Mouse (Mus musculus) brain, embryonic 18.5 days (tissue): ENCODE measurements around the gene Rps6ka4.

ENCODE experiments used
- DNase-seq: peaks from one replicate; pipeline ENCODE4 v3.0.0-alpha.2; 2012; ENCODE audit warnings: low read depth, low spot score

Gene Rps6ka4

GRCm38 (mm10) chr19:6840475-6841291, at the start of gene Rps6ka4:
Gene Rps6ka4, minus strand, starts transcription at chr19:6840636.
- DNase-seq = no peak

DNA sequence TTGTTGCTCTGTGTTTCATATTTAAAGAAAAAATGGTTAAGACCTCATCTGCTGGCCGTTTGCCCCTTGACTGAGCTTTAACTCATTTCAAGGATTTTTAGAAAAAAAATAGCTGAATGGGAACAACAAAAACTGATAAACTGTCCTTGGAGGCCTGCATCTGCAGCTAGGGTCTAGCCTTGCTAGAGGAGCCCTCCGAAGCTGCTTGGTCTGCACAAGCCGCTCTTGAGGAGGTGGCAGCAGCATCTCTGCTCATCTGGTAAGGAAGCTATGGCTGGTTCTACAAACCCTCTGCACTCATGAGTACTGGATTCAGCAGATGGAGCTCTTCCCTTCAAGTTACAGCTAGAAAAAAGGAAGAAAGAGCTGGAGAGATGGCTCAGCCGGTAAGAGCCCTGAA, 37.5 kb upstream of the Rps6ka4 start:
- DNase-seq = no peak

GRCm38 (mm10) chr19:6876799-6877198, 36.4 kb upstream of the Rps6ka4 start:
- no peak for DNase-seq

GRCm38 (mm10) chr19:6875834-6876233, 35.4 kb upstream of the Rps6ka4 start:
- no peak for DNase-seq

- DNase-seq = no peak
Measured at GRCm38 (mm10) chr19:6874257-6874656, 33.8 kb upstream of the Rps6ka4 start.

- no peak for DNase-seq
Measured at GRCm38 (mm10) chr19:6872701-6873100, 32.3 kb upstream of the Rps6ka4 start.

DNA sequence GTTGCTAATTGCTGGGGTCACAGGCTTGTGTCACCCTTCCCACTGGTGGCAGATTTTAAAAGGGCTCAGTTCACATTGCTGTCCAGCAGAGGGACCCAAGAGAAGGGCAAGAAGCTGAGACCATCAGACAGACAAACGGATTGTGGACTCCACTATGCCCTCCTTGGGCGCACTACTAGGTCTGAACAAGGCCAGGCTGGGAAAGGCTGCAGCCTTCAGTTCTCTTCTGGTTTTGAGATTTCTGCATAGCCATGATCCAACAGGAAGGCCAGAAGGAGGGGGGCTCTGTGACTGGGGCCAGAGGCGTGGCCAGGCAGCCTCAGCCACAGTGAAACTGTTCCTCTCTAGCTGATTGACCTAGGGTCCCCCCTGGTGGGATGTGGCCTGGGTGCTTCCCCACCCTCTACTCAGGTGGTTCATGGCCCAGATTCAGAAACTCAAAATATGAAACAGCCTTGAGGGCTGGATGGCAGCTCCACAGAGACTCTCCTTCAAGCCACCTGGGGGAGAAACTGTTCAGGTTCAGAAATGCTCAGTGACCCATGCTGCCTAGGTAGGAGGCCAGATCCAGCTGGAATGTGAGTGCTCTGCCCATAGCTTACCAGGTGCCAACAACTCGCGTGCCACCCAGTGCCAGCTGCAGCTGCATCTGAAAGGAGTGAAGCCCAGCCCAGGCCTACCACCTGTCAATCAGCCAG, 31.3 kb upstream of the Rps6ka4 start:
- no peak for DNase-seq

DNA sequence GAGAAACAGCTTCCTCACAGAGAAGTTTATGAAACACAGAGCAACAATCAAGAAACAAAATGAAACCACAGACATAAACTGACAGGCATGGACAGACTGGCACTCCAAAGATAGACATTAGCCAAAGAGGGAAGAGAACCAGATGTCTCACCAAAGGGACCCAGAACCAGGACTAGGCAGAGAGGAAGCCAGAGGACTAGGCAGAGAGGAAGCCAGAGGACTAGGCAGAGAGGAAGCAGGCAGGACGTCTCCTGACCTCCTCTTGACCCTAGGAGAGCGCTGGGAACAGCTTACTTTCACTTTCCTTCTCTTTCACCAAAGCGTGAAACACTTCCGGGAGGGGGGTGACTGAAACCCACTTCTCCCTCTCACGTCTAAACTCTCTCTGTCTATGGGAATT, 28.9 kb upstream of the Rps6ka4 start:
- no peak for DNase-seq

- DNase-seq = no peak
Measured at GRCm38 (mm10) chr19:6861451-6861850, 21.0 kb upstream of the Rps6ka4 start.

DNA sequence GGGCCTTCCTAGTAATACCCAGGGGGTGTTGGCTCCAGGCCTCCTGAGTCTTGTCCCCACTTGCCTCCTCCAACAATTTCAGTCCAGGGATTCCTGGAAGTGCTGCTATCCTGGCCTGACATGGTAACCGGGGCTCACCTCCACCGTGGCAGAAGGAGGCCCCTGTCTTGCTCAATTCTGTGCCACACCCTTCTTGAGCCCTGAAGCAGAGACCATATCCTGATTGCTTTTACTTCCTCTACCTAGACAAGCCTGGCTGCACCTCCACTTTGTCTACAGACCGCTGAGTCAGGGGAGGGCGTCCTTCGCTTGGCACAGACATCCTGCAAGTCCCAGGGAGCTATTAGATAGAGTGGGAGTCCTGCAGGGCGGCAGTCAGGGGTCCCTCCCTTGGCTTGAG, 20.3 kb upstream of the Rps6ka4 start:
- no peak for DNase-seq

DNA sequence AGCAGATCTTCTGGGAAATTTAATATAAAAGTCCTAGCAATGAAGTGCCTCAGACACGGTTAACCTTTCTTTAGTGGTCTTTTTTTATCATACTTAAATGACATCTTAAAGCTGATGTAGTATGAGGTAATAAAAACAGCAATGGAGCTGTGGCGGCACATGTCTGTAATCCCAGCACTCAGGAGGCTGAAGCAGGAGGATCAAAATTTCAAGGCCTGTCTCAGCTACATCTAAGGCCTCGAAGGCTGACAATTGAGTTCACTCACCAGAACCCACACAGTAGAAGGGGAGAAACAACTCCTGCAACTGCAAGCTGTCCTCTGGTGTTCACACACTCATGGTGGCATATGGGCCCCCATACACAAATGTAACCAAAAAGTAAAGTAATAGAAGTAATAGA, 19.5 kb upstream of the Rps6ka4 start:
- no peak for DNase-seq

DNA sequence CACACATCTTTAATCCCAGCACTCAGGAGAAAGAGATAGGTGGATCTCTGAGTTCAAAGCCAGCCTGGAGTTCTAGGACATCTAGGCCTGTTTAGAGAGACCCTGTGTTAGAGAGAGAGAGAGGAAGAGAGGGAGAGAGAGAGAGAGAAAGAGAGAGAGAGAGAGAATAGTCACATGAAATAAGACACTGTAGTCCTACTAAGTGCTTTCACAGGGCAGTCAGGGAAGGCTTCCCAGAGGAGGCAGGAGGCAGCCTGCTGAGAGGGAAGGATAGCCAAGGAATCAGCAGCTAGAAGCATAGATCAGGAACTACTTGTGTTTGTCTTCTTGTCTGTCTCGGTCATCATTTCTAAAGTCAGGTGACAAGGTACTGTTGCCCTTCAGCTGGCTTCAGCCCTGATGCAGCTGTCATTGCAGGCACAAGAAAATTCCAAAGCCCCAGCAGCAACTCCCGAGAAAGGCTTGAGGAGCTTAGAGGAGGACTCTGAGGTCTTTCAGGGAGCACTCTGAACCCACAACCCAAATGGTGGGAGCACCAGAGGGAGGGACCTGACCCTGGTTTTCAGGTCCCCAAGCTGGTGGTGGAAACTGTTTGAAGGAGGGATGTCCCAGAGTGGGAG, 18.7 kb upstream of the Rps6ka4 start:
- DNase-seq = no peak

- no peak for DNase-seq
Measured at GRCm38 (mm10) chr19:6858031-6858430, 17.6 kb upstream of the Rps6ka4 start, which contains the start of gene Ccdc88b. Gene Ccdc88b, minus strand, starts transcription at chr19:6858211.

DNA sequence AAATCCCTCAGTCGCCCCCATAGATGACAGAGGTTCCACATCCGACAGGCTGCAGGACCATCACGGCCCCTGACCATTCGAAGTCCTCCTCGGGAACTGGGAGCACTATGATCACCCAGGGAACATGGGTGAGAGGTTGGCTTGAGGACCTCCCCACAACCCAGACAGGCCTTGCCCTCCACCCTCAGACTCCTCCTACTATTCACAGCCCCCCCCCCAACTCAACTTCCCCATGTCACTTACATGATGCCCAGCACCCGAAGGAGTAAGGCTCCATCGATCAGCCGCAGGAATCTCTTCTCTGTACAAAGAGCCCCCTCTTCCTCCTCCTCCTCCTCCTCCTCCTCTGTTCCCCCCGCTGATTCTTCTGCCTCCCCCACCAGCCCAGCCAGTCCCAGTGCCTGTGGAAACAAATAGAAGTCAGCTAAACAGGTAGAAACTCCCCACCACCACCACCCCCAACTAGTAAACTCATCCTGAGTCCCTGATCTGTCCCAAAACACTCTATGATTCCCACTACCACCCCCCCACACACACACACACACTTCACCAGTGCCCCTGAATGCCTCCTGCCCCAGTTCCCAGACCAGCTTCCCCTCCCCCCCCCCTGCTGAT, 17.1 kb upstream of the Rps6ka4 start:
- no peak for DNase-seq

DNA sequence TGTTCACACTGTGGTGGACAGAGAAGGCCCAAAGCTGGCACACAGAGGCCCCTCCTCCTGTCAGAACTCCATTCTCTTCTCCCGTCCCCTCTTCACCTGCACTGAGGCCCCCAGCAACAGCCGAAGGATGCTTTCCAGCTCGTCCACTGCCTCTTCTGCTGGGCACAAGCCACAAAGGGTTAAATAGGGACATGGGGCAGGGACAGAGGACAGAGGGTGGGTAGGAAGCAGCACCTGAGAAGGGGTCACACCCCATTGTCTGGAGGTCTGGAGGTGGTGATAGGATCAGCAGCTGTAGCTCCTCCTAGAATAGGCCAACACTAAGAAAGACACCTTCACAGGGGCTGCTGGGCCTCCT, 16.5 kb upstream of the Rps6ka4 start:
- DNase-seq = no peak

DNA sequence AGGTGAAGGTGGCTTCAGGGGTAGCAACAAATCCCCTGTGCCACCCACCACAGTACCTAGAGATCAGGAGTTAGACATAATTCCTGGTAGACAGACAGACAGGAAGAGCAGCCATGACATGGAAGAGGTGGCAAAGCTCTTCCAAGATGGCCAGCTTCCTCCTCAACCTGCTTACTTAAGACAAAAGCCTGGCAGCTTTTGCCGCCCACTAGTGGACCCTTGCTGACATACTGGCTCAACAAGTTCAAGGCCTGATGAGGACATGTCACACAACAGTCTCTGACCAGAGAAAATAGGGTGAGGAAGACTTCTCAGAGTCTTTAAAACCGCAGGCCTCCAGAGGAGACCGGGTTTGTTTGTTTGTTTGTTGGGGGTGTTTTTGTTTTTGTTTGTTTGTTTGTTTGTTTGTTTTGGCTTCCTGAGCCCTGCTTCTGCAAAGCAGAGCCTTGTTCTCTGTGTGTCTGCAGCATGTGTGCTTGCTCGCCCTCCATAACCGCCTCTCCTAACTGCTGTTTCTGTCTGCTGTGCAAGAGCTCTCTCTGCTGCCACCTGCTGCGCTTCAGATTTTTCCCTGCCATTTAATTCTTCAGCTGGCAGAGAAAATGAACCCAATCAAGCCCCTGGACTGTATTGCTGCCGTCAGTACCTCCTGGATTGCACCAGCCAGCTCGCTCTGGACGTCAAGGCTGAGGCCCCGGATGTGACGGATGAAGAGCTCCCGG, 16.0 kb upstream of the Rps6ka4 start:
- no peak for DNase-seq

DNA sequence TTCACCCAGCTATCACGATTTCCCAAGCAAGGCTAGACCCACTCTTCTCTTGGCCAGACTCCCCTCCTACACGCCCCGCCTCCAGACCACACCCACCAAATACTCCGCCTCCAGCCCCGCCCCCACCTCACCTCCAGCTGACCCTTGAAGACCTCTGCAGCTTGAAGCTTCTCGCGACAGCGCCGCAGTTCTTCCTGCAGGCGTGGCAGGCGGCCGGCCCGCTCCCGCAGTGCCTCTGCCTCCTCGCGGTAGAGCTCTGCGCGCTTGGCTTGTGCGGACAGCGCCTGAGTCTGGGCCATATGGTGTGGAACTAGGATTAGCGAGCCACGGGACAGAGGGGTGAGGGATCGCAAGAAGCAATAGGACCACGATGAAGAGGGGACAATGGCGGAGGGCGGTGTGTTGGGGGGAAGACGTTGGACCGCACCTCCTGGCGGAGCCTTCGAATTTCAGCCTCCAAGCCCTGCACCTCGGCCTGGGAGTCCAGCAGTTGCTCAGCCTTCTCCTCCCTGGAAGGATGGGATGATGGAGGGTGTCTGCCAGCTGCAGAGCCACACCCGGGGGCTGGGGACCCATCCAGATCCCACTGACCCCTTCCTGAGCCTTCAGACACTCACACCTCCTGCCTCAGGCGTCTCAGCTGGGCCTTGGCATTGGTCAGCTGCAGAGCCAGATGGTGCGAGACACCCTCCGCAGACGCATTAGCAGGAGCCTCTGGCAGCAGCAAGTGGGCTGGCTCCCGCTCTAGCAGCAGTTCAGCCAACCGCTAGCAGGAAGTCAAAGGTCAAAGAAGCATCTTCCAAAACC, 15.0 kb upstream of the Rps6ka4 start:
- DNase-seq = no peak

GRCm38 (mm10) chr19:6854658-6855057, 14.2 kb upstream of the Rps6ka4 start:
- DNase-seq = no peak

GRCm38 (mm10) chr19:6853903-6854302, 13.5 kb upstream of the Rps6ka4 start:
- no peak for DNase-seq

- no peak for DNase-seq
Measured at GRCm38 (mm10) chr19:6852393-6853305, 12.2 kb upstream of the Rps6ka4 start.
